Mouse (Mus musculus) kidney, postnatal 0 days (tissue): ENCODE data around the gene Gc. TPM values are rescaled to one million over a fixed set of nuclear protein-coding genes. Genes with fewer than 3 reads are reported as not detected.

ENCODE experiments used
- ATAC-seq: fragments of 200-750 bp; cut with Nextera tagmentation; replicated peaks from 2 replicates; pipeline ENCODE4 v1.8.0; 2017; ENCODE audit warnings: low read depth, moderate number of reproducible peaks, moderate TSS enrichment, moderate library complexity; ENCODE audit not compliant: low FRiP score
- DNase-seq: peaks from one replicate; pipeline ENCODE4 v3.0.0-alpha.2; 2016; ENCODE audit warnings: low spot score
- H3K27ac ChIP-seq: fragments of 300-500 bp; sonication (generic); 2 replicates; pipeline ENCODE4 v1.5.1; 2014; ENCODE audit warnings: mild to moderate bottlenecking
- H3K27me3 ChIP-seq: fragments of 300-500 bp; sonication (generic); 2 replicates; pipeline ENCODE4 v1.6.1; 2014; ENCODE audit warnings: low read length, mixed read lengths; ENCODE audit not compliant: insufficient read depth
- H3K36me3 ChIP-seq: fragments of 300-500 bp; sonication (generic); 2 replicates; pipeline ENCODE4 v1.6.1; 2014; ENCODE audit warnings: low read length, mixed read lengths; ENCODE audit not compliant: insufficient read depth
- H3K4me1 ChIP-seq: fragments of 300-500 bp; sonication (generic); replicated peaks from 2 replicates; pipeline ENCODE4 v1.6.1; 2014; ENCODE audit warnings: antibody characterized with exemption, low read length, mixed read lengths; ENCODE audit not compliant: insufficient read depth
- H3K4me2 ChIP-seq: fragments of 300-500 bp; sonication (generic); 2 replicates; pipeline ENCODE4 v1.6.1; 2014; ENCODE audit warnings: mild to moderate bottlenecking, low read length, moderate library complexity, mixed read lengths
- H3K4me3 ChIP-seq: fragments of 300-500 bp; sonication (generic); replicated peaks from 2 replicates; pipeline ENCODE4 v1.5.1; 2014; ENCODE audit warnings: low read depth, low read length
- H3K9ac ChIP-seq: fragments of 300-500 bp; sonication (generic); 2 replicates; pipeline ENCODE4 v1.6.1; 2014; ENCODE audit warnings: low read depth, low read length
- H3K9me3 ChIP-seq: fragments of 300-500 bp; sonication (generic); replicated peaks from 2 replicates; pipeline ENCODE4 v1.6.1; 2016; ENCODE audit warnings: low read length, inconsistent platforms, mixed read lengths
- CTCF ChIP-seq: IDR thresholded peaks from 2 replicates; pipeline ENCODE4 v1.5.1; 2016; ENCODE audit warnings: antibody characterized with exemption, low read depth, mild to moderate bottlenecking, moderate library complexity
- WGBS: fragments of 180-500 bp; shearing (Covaris S2); extraction: QIAGEN DNeasy Blood & Tissue Kit; methylation state at CpG from one replicate; pipeline ENCODE4 v1.1.7; 2014; 5-methylcytosine and 5-hydroxymethylcytosine counted together
- polyA plus RNA-seq: library from polyadenylated mRNA; unstranded; fragments of >200 nt; fragmentation: Nextera tagmentation; extraction: Ambion mirVana; gene quantifications from 2 replicates; pipeline ENCODE4 v1.2.1, GENCODE M21; 2015

Gc gene
- polyA plus RNA-seq, 1 experiment from 2014 or later, result 2.2 TPM

DNA sequence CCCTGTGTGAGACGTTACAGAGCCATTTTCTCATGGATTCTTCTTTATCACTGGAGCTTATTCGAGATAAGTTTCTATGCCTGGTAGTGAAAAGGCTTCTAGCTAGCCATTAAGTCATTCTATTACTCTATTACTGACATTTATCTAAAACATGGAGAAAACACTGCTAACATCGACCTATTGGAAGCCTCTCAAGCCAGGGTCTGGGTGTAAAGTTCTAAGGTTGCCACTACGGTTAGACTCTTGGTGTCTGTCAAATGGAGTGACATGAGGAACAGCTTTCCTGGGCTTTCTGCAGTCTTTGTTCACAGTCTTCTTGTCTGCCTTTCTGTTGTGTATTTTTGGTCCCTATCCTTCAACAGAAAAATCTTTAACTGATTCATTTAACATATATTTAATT lies 4.1 kb upstream of the Gc start:
- no peak overlapping the region for H3K4me3 ChIP-seq
- no peak overlapping the region for H3K4me2 ChIP-seq
- H3K4me1 ChIP-seq, result no peaks in the 10 kb centered on the region
- H3K9me3 ChIP-seq, result no peaks in the 10 kb centered on the region
- WGBS, result 74% methylated on average over 4 of the region's 4 CpGs
- H3K27ac ChIP-seq, result no peak overlapping the region
- TF ChIP-seq CTCF, result no peak
- DNase-seq (no peak), ATAC-seq (no peak)
- H3K9ac ChIP-seq, result no peak overlapping the region
- no peaks in the 10 kb centered on the region for H3K27me3 ChIP-seq
- no peaks in the 10 kb centered on the region for H3K36me3 ChIP-seq

- Histone ChIP-seq H3K4me1 (no peaks in the 10 kb centered on the region), H3K9me3 (no peaks in the 10 kb centered on the region), H3K4me2 (no peak overlapping the region), H3K36me3 (no peaks in the 10 kb centered on the region), H3K4me3 (no peak overlapping the region), H3K9ac (no peak overlapping the region), H3K27ac (no peak overlapping the region), H3K27me3 (no peaks in the 10 kb centered on the region)
- TF ChIP-seq CTCF, result no peak
- no peak for DNase-seq
- no peak for ATAC-seq
These were observed 1.9 kb upstream of the Gc start for GRCm38 (mm10) chr5:89459591-89459990.

DNA sequence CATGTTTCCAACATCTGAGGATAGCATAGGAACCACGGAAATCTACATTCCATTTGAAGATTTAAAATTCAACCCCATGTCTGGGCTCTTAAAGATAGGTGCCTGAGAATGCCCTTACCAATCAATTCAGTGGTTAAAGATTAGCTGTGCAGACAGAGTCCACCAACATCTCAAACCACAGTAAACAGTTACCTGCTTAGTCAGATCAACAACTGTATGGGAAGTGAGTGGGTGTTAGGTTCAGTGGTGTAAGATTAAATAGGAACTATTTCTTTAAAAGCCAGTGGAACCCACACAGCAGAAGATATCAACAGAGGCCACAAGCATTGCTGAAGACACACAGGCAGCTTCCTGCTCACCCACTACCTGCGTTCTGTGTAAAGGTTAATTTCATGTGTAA lies 1.3 kb upstream of the Gc start:
- no peaks in the 10 kb centered on the region for H3K4me1 ChIP-seq
- H3K9me3 ChIP-seq, result no peaks in the 10 kb centered on the region
- no peak overlapping the region for H3K4me3 ChIP-seq
- no peak for ATAC-seq
- DNase-seq, result no peak
- no peaks in the 10 kb centered on the region for H3K27me3 ChIP-seq
- H3K27ac ChIP-seq, result no peak overlapping the region
- no peaks in the 10 kb centered on the region for H3K36me3 ChIP-seq
- 73% methylated on average over 2 of the region's 2 CpGs for WGBS
- no peak overlapping the region for H3K9ac ChIP-seq
- TF ChIP-seq CTCF, result no peak
- no peak overlapping the region for H3K4me2 ChIP-seq

DNA sequence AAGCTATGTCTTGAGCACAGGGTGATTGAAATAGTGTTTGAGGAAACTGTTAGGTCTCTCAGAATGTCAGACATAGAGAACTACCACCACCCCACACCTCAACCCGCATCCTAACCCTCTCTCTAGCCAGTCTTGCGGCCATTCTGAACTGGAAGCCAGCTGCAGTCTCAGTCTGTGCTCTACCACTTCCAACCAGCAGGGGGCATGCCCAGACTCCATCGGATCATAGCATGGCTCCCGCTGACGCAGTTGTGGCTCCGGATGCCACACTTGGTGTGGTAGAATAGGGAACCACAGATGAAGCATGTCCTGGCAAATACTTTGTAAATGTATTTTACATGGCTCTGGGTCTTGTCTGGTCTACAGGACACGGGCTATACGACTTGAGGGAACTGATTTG lies 2.2 kb downstream of the Gc start:
- DNase-seq (peak; percentile 13), ATAC-seq (no peak)
- WGBS, result 52% methylated on average over 8 of the region's 8 CpGs
- no peak overlapping the region for H3K27ac ChIP-seq
- no peaks in the 10 kb centered on the region for H3K4me1 ChIP-seq
- H3K36me3 ChIP-seq, result no peaks in the 10 kb centered on the region
- H3K9me3 ChIP-seq, result no peaks in the 10 kb centered on the region
- no peaks in the 10 kb centered on the region for H3K27me3 ChIP-seq
- H3K9ac ChIP-seq, result no peak overlapping the region
- H3K4me3 ChIP-seq, result no peak overlapping the region
- H3K4me2 ChIP-seq, result no peak overlapping the region
- peak; percentile 68 for TF ChIP-seq CTCF

GRCm38 (mm10) chr5:89450798-89451197 lies 6.9 kb downstream of the Gc start:
- Histone ChIP-seq H3K36me3 (no peaks in the 10 kb centered on the region), H3K9me3 (no peaks in the 10 kb centered on the region)

DNA sequence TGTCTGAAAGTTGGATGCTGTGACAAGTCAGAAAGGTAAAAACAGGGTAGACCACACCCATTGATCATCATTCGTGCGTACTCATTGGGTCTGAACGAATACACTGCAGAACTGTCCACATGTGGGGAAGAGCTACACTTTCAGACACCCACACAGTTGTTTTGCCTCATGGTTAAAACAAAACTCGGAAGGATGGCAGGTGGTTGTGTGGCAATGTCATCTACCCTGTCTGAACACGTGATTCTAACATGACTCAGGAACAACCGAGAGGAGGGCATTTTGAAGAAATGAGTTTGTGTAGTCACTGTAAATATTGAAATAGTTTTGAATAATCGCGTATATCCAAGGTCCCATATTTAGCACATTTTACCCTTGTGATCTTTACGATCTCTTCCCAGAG lies 8.4 kb downstream of the Gc start:
- TF ChIP-seq CTCF, result no peak
- Histone ChIP-seq H3K27me3 (no peaks in the 10 kb centered on the region), H3K4me2 (no peak overlapping the region), H3K9me3 (no peaks in the 10 kb centered on the region), H3K27ac (no peak overlapping the region), H3K9ac (no peak overlapping the region), H3K4me1 (no peaks in the 10 kb centered on the region), H3K36me3 (no peaks in the 10 kb centered on the region), H3K4me3 (no peak overlapping the region)
- DNase-seq, result no peak
- WGBS, result 88% methylated on average over 9 of the region's 9 CpGs
- no peak for ATAC-seq

More at GRCm38 (mm10) chr5:89450798-89451197, 6.9 kb downstream of the Gc start:
- Histone ChIP-seq H3K4me2 (no peak overlapping the region), H3K4me1 (no peaks in the 10 kb centered on the region), H3K27ac (no peak overlapping the region), H3K9ac (no peak overlapping the region), H3K27me3 (no peaks in the 10 kb centered on the region), H3K4me3 (no peak overlapping the region)
- no peak for ATAC-seq
- TF ChIP-seq CTCF, result no peak
- no peak for DNase-seq

DNA sequence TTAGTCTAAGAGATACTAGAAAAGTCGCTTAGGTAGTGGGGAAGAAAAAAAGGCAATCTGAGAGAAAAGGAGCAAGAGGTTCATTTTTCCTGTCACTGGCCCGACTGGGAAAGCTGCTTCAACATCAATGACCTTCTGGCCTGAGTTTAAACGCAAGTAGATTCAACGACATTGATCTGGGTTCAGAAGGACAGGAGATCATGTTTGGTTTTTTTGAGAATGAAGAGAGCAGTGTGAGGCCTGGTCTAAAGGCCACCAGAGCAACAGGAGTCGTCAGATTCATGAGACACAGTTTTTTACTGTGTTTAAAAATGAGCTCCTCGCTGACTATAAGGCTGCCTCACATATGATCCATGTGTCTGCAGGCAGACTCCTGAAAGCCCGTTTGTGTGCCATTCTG lies 9.7 kb downstream of the Gc start:
- Histone ChIP-seq H3K27me3 (no peaks in the 10 kb centered on the region), H3K4me1 (no peaks in the 10 kb centered on the region), H3K4me3 (no peak overlapping the region), H3K9ac (no peak overlapping the region), H3K4me2 (no peak overlapping the region), H3K9me3 (no peaks in the 10 kb centered on the region), H3K36me3 (no peaks in the 10 kb centered on the region), H3K27ac (no peak overlapping the region)
- DNase-seq, result no peak
- ATAC-seq, result no peak
- 40% methylated on average over 7 of the region's 7 CpGs for WGBS
- TF ChIP-seq CTCF, result no peak
